Mouse (Mus musculus): ENCODE measurements around the gene Clstn3.
A peak's percentile ranks its signal among the peaks of the same experiment; 100 is the strongest.
"Not testable (repeated sequence)": the region's sequence is repeated elsewhere in the genome, so short reads cannot be mapped to it uniquely, and the experiment has no call there.

The Clstn3 gene

GRCm38 (mm10) chr6:124448959-124449667 is 15.5 kb downstream of the Clstn3 start:
- DNase-seq (ENCODE audit: low read depth, low spot score) = no peak

DNA sequence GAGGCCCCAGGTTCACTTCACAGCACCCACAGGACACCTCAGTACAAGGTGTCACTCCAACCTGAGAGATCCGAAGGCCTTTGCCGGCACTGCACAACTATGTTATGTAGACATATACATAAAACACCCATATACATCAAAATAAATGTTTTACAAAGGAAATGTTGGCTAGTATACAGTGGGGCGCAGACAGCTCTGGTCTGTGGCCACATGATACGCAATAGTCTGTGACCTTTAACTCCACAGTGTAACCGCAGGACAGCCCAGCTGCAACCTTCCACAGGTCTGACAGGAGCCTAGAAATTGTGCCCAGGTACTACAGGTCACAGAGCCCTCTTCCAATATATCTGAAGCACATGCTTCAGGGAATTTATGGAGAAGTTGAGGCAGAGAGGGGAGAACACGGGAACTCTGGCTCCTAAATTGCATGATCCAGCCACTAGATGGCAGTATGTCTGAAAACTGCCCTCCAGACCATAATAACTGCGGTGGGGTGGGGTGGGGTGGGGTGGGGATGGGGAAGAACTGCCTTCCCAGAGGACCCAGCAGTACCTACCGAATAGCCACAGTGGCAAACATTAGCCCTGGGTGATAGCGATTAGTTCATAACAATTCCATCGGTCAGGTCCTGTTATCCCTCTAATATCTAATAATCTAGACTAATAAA is 16.3 kb downstream of the Clstn3 start:
- no peak for DNase-seq (ENCODE audit: low read depth, low spot score)

GRCm38 (mm10) chr6:124447356-124447755 is 17.2 kb downstream of the Clstn3 start:
- DNase-seq (ENCODE audit: low read depth, low spot score) = no peak

GRCm38 (mm10) chr6:124446459-124446858 is 18.1 kb downstream of the Clstn3 start:
- DNase-seq (ENCODE audit: low read depth, low spot score) = no peak

DNA sequence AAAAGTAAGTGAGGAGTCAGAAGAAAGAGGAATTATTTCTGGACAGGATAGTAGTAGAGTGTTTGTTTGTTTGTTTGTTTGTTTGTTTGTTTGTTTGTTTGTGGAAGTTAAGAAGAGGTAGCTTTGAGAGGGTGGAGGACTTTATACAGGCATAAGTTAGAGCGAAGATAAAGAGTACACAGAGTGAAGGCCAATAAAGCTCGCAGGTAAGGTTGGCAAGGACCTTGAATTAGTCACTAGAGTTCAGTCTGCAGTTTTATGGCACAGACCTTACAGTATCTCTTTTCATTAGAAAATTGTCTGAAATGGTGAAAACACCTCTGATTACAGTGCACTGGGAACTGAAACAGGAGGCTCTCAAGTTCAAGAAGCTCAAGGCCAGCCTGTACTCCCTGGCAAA is 18.6 kb downstream of the Clstn3 start:
- DNase-seq (ENCODE audit: low read depth, low spot score) = no peak

DNA sequence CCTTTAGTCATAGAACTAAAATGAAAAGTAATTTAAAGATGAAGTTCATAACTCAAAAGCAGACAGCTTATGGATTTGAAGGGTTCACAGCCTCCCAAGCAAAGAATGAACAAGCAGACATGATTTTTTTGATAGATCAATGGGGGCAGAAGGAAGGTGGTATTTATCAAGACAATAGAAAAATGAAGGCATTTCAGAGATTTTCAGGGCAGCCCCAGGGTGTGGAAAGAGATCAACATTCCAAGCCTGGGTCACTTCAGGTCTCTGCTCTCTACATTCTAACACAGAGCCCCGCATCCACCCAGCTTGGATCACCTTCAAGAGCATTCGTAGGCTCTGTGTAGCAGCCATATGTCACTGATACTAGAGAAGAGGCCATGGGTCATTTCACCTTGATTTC is 21.3 kb downstream of the Clstn3 start:
- DNase-seq (ENCODE audit: low read depth, low spot score) = no peak

- DNase-seq (ENCODE audit: low read depth, low spot score) = no peak
Observed at GRCm38 (mm10) chr6:124436245-124436644, 28.3 kb downstream of the Clstn3 start.

DNA sequence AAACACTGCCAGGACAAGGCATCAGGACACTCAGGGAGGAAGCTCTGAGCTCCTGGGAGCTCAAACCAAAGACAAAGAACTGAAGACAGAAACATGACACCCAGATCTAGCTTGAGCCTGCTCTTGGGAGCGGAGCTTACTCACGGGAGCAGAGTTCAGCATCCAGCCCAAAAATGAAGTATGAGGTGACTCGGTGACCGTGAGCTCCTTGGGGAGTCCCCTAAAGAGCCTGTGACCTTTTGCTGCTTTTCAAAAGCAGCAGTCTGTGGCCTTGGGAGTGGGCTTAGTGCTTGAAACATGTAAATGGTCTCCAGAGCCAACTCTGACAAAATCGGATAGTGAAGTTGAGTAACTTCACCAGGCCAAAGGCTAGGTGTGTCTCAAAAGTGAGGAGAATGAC is 29.4 kb downstream of the Clstn3 start:
- DNase-seq (ENCODE audit: low read depth, low spot score) = no peak

GRCm38 (mm10) chr6:124433688-124434324 is 30.8 kb downstream of the Clstn3 start:
- DNase-seq (ENCODE audit: low read depth, low spot score) = no peak

GRCm38 (mm10) chr6:124430784-124431495 is 33.7 kb downstream of the Clstn3 start:
- no peak for DNase-seq (ENCODE audit: low read depth, low spot score)

DNA sequence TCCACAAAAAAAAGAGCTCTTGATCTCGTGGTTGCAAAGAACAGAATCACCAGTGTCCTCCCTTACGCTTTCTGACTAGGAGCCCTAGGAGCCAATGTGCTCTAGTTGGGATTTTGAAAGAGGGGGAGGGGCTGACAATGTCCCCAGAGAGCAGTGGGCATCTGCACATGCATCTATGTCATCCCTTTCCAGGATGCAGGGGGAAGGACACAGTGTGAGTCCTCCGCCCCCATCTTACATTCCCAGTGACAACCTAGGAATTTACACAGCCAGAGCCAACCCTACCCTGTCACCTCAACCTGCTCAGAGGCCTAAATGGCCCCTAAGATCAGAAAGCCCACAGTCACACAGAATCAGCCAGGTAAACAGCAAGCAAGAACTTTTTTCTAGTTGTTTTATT is 34.2 kb downstream of the Clstn3 start:
- DNase-seq (ENCODE audit: low read depth, low spot score) = no peak

GRCm38 (mm10) chr6:124427791-124428576 is 36.6 kb downstream of the Clstn3 start:
- peak; percentile 8 for DNase-seq (ENCODE audit: low read depth, low spot score)

GRCm38 (mm10) chr6:124427289-124427688 is 37.3 kb downstream of the Clstn3 start:
- no peak for DNase-seq (ENCODE audit: low read depth, low spot score)

DNA sequence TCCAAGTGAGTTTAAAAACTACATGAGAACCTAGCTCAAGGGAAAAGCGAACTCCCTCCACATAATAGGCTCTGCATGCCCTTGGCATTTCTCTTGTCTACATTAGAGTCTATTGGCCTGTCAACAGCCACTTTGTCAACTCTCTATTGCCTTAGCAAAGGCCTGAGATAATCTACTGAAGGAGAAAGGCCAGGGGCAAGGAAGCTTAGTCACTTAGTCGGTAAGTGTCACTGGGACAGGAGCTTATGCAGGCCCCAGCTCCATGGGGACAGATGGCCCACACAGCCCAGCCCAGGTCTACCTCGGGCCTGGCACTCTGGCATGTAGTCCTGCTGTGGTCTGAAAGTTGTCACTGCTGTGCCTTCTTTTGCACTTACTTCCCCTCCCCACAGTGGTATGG is 38.0 kb downstream of the Clstn3 start:
- DNase-seq (ENCODE audit: low read depth, low spot score) = no peak

GRCm38 (mm10) chr6:124425523-124425922 is 39.1 kb downstream of the Clstn3 start:
- DNase-seq (ENCODE audit: low read depth, low spot score) = no peak

GRCm38 (mm10) chr6:124425042-124425441 is 39.6 kb downstream of the Clstn3 start:
- not testable (repeated sequence) for DNase-seq (ENCODE audit: low read depth, low spot score)

DNA sequence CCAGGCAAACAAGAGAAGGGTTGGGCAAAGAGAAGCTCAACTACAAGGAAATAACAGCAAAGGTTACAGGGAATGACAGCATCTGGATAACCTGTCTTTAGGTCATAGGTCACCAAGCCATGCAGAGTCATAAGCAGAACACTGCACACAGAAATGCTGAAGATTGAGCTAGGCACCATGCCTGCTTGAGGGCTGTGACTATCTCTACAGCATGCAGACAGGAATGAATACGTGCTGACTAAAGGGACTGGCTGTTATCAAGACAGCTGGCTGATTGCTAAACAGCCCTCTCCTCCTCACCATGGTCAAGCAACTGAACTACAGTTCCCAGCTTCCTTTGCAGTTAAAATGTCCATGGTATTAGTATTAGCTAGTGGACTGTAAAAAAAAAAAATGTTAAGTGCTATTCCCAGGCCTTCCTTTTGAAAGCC is 40.5 kb downstream of the Clstn3 start:
- no peak for DNase-seq (ENCODE audit: low read depth, low spot score)

GRCm38 (mm10) chr6:124418686-124419085 is 45.9 kb downstream of the Clstn3 start:
- no peak for DNase-seq (ENCODE audit: low read depth, low spot score)

GRCm38 (mm10) chr6:124415347-124416088 is 49.1 kb downstream of the Clstn3 start:
- peak; percentile 27 for DNase-seq (ENCODE audit: low read depth, low spot score)

- peak; percentile 85 for DNase-seq (ENCODE audit: low read depth, low spot score)
Observed at GRCm38 (mm10) chr6:124414927-124415325, 49.7 kb downstream of the Clstn3 start, which contains the start of gene Pex5. TSS of gene Pex5 (minus strand) at chr6:124415067.
